Mouse (Mus musculus) myocyte (in vitro differentiated cells): ENCODE measurements at regions not wholly inside any gene's neighbourhood (a gene's known extent, or its start where the extent isn't known, plus 50 kb on each side); places are given as distances from the start of the nearest gene placed in this dataset.

ENCODE experiments used
- E2F4 ChIP-seq: IDR thresholded peaks from one replicate; pipeline ENCODE4 v1.6.1; 2011; ENCODE audit warnings: mild to moderate bottlenecking, control low read depth, moderate library complexity; ENCODE audit not compliant: insufficient read depth
- MAX ChIP-seq: IDR thresholded peaks from one replicate; pipeline ENCODE4 v1.6.1; 2011; ENCODE audit warnings: low read depth, mild to moderate bottlenecking, control low read depth
- MYOD1 ChIP-seq, 3 experiments: IDR thresholded peaks; one replicate each; pipeline ENCODE4 v1.6.1; 2011; ENCODE audit warnings: control low read depth in 2 of 3, low read depth in 2 of 3, mild to moderate bottlenecking in 2 of 3, moderate library complexity in 1 of 3; ENCODE audit not compliant: insufficient read length in 2 of 3, control insufficient read depth in 1 of 3
- POLR2A ChIP-seq: IDR thresholded peaks from one replicate; pipeline ENCODE4 v1.6.1; 2011; ENCODE audit warnings: low read depth, mild to moderate bottlenecking, control low read depth, moderate library complexity; ENCODE audit not compliant: insufficient read length
- TCF12 ChIP-seq: IDR thresholded peaks from one replicate; pipeline ENCODE4 v1.6.1; 2011; ENCODE audit warnings: mild to moderate bottlenecking, control low read depth; ENCODE audit not compliant: poor library complexity, insufficient read depth, severe bottlenecking
- USF1 ChIP-seq: IDR thresholded peaks from one replicate; pipeline ENCODE4 v1.6.1; 2011; ENCODE audit warnings: low read depth, mild to moderate bottlenecking, control low read depth, moderate library complexity

DNA sequence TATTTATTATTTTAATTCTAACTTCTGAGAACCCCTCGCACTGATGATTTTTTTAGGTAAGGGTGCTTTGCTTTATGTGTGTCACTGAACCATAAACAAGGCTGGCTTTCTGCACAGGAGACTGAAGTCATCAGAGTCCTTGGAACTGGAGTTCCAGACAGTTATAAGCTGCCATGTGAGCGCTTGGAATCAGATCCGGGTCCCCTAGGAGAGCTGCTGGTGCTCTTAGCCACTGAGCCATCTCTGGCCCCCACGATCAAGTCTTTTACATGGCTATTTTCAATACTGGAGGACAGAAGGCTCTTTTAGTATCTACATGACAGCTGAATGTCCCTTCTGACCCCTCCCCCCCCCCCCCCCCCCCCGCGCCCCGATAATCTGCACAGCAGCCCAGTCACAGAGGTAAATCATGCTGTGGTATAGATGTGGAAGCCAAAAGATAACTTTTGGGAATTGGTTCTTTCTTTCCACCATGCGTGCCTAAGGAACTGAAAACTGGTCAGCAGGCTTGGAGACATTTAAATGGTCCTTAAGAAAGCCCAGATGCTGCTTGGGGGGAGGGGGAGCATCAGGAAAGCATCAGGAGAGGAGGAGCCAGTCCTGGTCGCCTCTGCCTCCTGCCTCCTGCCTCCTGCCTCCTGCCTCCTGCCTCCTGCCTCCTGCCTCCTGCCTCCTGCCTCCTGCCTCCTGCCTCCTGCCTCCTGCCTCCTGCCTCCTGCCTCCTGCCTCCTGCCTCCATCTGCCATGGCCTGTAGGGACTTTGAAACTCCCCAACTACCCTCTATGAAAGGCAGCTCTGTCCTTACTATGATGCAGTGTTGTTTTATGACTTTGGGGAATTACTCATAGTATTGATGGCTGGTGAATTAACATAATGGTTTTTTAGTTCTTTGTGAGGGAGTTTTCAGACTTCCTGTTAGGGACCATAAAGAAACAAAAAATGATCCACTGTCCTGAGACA is 120.5 kb downstream of the Sptssa start:
- TF ChIP-seq E2F4 (no peak), USF1 (no peak), POLR2A (no peak), TCF12 (no peak), MYOD1 (IDR thresholded peaks at IDR 0.05; ENCODE audit: control insufficient read depth in 1 of 3, insufficient read length in 2 of 3, low read depth in 2 of 3) (no peak), MAX (no peak)
